Mouse (Mus musculus): ENCODE data around the gene Tanc2.

GRCm38 (mm10) chr11:105969516-105969915 lies 379.7 kb downstream of the Tanc2 start:
- TF ChIP-seq POLR2A (IDR thresholded peaks at IDR 0.05; ENCODE audit: control insufficient read depth in 1 of 2, insufficient read depth in 1 of 2, low read depth in 1 of 2, low read length in 2 of 2, poor library complexity in 1 of 2) = no peak
- TF ChIP-seq EP300 (IDR thresholded peaks at IDR 0.05; ENCODE audit: low read depth in 1 of 2, low read length in 2 of 2) = no peak

Measured in MEL (cell line).